Mouse (Mus musculus): ENCODE data around the gene Efna4.

- TF ChIP-seq CTCF (IDR thresholded peaks at IDR 0.05; ENCODE audit: borderline replicate concordance, control insufficient read depth, extremely low read depth, insufficient read depth, low read length, poor library complexity) (no peak), POLR2A (IDR thresholded peaks at IDR 0.05; ENCODE audit: control insufficient read depth, extremely low read depth, insufficient read depth, low read length, poor library complexity) (no peak)
Observed at GRCm38 (mm10) chr3:89382950-89383349, 45.1 kb upstream of the Efna4 start.

Data from thymus, adult 2 months (tissue).